Mouse (Mus musculus) MEL (cell line): Measurements from ENCODE around the gene Grk3. TPM values are rescaled to one million over a fixed set of nuclear protein-coding genes. Genes with fewer than 3 reads are reported as not detected.

Source experiments
- DNase-seq: peaks from one replicate; pipeline ENCODE4 v3.0.0; 2011; ENCODE audit warnings: low read depth, low spot score
- H3K27ac ChIP-seq: 2 replicates; pipeline ENCODE4 v1.5.1; 2012; ENCODE audit warnings: low read depth, mild to moderate bottlenecking, control low read depth, low read length, moderate library complexity; ENCODE audit not compliant: control insufficient read depth
- H3K27me3 ChIP-seq, 2 experiments: fragments of 150-350 bp in 1 of 2; sonication (generic) in 1 of 2; 2 replicates each; pipeline ENCODE4 v1.6.1; 2012; ENCODE audit warnings: low read length in 2 of 2, mild to moderate bottlenecking in 2 of 2, improper control_type of control experiment in 1 of 2, moderate library complexity in 1 of 2; ENCODE audit not compliant: insufficient read depth in 2 of 2, control insufficient read depth in 1 of 2
- H3K36me3 ChIP-seq, 2 experiments: 2 replicates each; pipeline ENCODE4 v1.6.1; 2012 to 2014; ENCODE audit warnings: low read length in 2 of 2, improper control_type of control experiment in 1 of 2, inconsistent platforms in 1 of 2, mild to moderate bottlenecking in 1 of 2; ENCODE audit not compliant: insufficient read depth in 2 of 2, control insufficient read depth in 1 of 2
- H3K4me1 ChIP-seq, 2 experiments: fragments of 150-350 bp in 1 of 2; sonication (generic) in 1 of 2; 2 replicates each; pipeline ENCODE4 v1.6.1; 2012; ENCODE audit warnings: low read length in 2 of 2, improper control_type of control experiment in 1 of 2, mild to moderate bottlenecking in 1 of 2; ENCODE audit not compliant: insufficient read depth in 2 of 2, control insufficient read depth in 1 of 2
- H3K4me3 ChIP-seq, 2 experiments: fragments of 150-350 bp in 1 of 2; sonication (generic) in 1 of 2; 2 replicates each; pipeline ENCODE4 v1.5.1; 2012; ENCODE audit warnings: low read depth in 2 of 2, low read length in 2 of 2, mild to moderate bottlenecking in 2 of 2, moderate library complexity in 2 of 2, control low read depth in 1 of 2, improper control_type of control experiment in 1 of 2; ENCODE audit not compliant: control insufficient read depth in 1 of 2, insufficient read depth in 1 of 2
- H3K79me2 ChIP-seq: 2 replicates; pipeline ENCODE4 v1.6.1; 2012; ENCODE audit warnings: mild to moderate bottlenecking, low read length, moderate library complexity; ENCODE audit not compliant: control insufficient read depth, poor library complexity, insufficient read depth
- H3K9ac ChIP-seq: 2 replicates; pipeline ENCODE4 v1.6.1; 2012; ENCODE audit warnings: low read depth, mild to moderate bottlenecking, control low read depth, low read length, moderate library complexity; ENCODE audit not compliant: control insufficient read depth, poor library complexity, severe bottlenecking
- H3K9me3 ChIP-seq: fragments of 150-350 bp; sonication (generic); replicated peaks from 2 replicates; pipeline ENCODE4 v1.6.1; 2012; ENCODE audit warnings: mild to moderate bottlenecking, low read length, improper control_type of control experiment, moderate library complexity; ENCODE audit not compliant: insufficient read depth
- E2F4 ChIP-seq: IDR thresholded peaks from 2 replicates; pipeline ENCODE4 v1.6.1; 2011; ENCODE audit warnings: low read depth, low read length, improper control_type of control experiment, borderline replicate concordance
- EP300 ChIP-seq, 2 experiments: IDR thresholded peaks; 2 replicates each; pipeline ENCODE4 v1.6.1; 2011; ENCODE audit warnings: improper control_type of control experiment in 2 of 2, low read length in 2 of 2, low read depth in 1 of 2, mild to moderate bottlenecking in 1 of 2
- ETS1 ChIP-seq: IDR thresholded peaks from 2 replicates; pipeline ENCODE4 v1.6.1; 2012; ENCODE audit warnings: low read depth, mild to moderate bottlenecking, inconsistent platforms, low read length, improper control_type of control experiment, moderate library complexity
- GABPA ChIP-seq: IDR thresholded peaks from 2 replicates; pipeline ENCODE4 v1.6.1; 2012; ENCODE audit warnings: low read depth, mild to moderate bottlenecking, inconsistent platforms, low read length, improper control_type of control experiment, moderate library complexity
- GATA1 ChIP-seq: IDR thresholded peaks from 2 replicates; pipeline ENCODE4 v1.6.1; 2011; ENCODE audit warnings: low read depth, low read length, improper control_type of control experiment
- MAFK ChIP-seq: IDR thresholded peaks from 2 replicates; pipeline ENCODE4 v1.6.1; 2011; ENCODE audit warnings: low read depth, mild to moderate bottlenecking, low read length, improper control_type of control experiment, borderline replicate concordance
- MAX ChIP-seq: IDR thresholded peaks from 2 replicates; pipeline ENCODE4 v1.6.1; 2011; ENCODE audit warnings: low read length, improper control_type of control experiment
- MAZ ChIP-seq: IDR thresholded peaks from 2 replicates; pipeline ENCODE4 v1.6.1; 2012; ENCODE audit warnings: low read depth, mild to moderate bottlenecking, inconsistent platforms, low read length, improper control_type of control experiment
- NELFE ChIP-seq: IDR thresholded peaks from 2 replicates; pipeline ENCODE4 v1.6.1; 2011; ENCODE audit warnings: low read depth, low read length, improper control_type of control experiment
- NRF1 ChIP-seq: IDR thresholded peaks from 2 replicates; pipeline ENCODE4 v1.6.1; 2014; ENCODE audit warnings: low read depth, mild to moderate bottlenecking, inconsistent platforms, low read length, improper control_type of control experiment, moderate library complexity; ENCODE audit not compliant: poor library complexity, insufficient read depth, severe bottlenecking
- POLR2A ChIP-seq, 2 experiments: IDR thresholded peaks; 2 replicates each; pipeline ENCODE4 v1.6.1; 2011 to 2012; ENCODE audit warnings: low read length in 2 of 2, mild to moderate bottlenecking in 2 of 2, control low read depth in 1 of 2, improper control_type of control experiment in 1 of 2, low read depth in 1 of 2, moderate library complexity in 1 of 2; ENCODE audit not compliant: control insufficient read depth in 1 of 2, insufficient read depth in 1 of 2, poor library complexity in 1 of 2
- POLR2AphosphoS2 ChIP-seq: IDR thresholded peaks from 2 replicates; pipeline ENCODE4 v1.6.1; 2011; ENCODE audit warnings: low read length, improper control_type of control experiment
- POLR2AphosphoS5 ChIP-seq: IDR thresholded peaks from 2 replicates; pipeline ENCODE4 v1.6.1; 2012; ENCODE audit warnings: low read depth, borderline replicate concordance, mild to moderate bottlenecking, inconsistent platforms, low read length, moderate library complexity, mixed read lengths
- SMC3 ChIP-seq: IDR thresholded peaks from 2 replicates; pipeline ENCODE4 v1.6.1; 2011; ENCODE audit warnings: low read depth, low read length, improper control_type of control experiment
- TCF12 ChIP-seq: IDR thresholded peaks from 2 replicates; pipeline ENCODE4 v1.6.1; 2014; ENCODE audit warnings: low read depth, mild to moderate bottlenecking, inconsistent platforms, low read length, improper control_type of control experiment, moderate library complexity
- ZC3H11A ChIP-seq: IDR thresholded peaks from 2 replicates; pipeline ENCODE4 v1.6.1; 2012; ENCODE audit warnings: low read depth, mild to moderate bottlenecking, inconsistent platforms, low read length, improper control_type of control experiment
- ZKSCAN1 ChIP-seq: IDR thresholded peaks from 2 replicates; pipeline ENCODE4 v1.6.1; 2012; ENCODE audit warnings: low read depth, mild to moderate bottlenecking, inconsistent platforms, low read length, improper control_type of control experiment, moderate library complexity
- polyA plus RNA-seq, 2 experiments: library from polyadenylated mRNA; stranded (reverse) in 1 of 2; unstranded in 1 of 2; fragments of >175 nt in 1 of 2; fragments of >200 nt in 1 of 2; gene quantifications; 2 replicates each; pipeline versions ENCODE4 v1.2.1 to v1.2.4; 2012; ENCODE audit warnings: low replicate concordance in 2 of 2, low read depth in 1 of 2; ENCODE audit not compliant: insufficient read length in 2 of 2, insufficient read depth in 1 of 2, missing spikeins in 1 of 2
- total RNA-seq: library from RNA; depleted of rRNA; stranded (reverse); fragments of 300-350 nt; gene quantifications from 2 replicates; pipeline ENCODE4 v1.2.3, GENCODE M21; 2012

The Grk3 gene
- total and polyA plus RNA-seq, 3 experiments: not detected

DNA sequence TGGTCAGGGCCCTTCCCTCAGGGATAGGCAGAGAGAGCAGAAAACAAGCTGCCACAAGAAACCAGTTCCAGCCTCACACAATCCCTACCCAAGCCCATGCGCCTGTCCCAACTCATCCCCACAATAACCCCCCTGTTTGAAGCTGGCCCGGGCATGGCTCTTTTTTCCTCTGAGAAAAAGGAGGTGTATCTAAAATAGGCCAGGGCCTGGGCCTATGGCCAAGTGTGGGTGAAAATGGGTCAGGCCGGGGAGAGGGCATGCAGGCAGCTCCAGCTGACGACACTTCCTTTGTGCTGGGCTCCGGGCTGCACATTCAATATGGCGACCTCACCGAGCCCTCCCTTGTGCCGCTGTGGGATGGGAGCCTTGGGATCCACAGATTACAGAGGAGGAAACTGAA, 27.9 kb upstream of the Grk3 start:
- Histone ChIP-seq H3K4me1 (no peaks in the 10 kb centered on the region), H3K9ac (no peak overlapping the region), H3K79me2 (no peaks in the 10 kb centered on the region), H3K36me3 (no peaks in the 10 kb centered on the region), H3K4me3 (no peak overlapping the region), H3K9me3 (no peaks in the 10 kb centered on the region; the same call in 1 of the 2 replicates), H3K27me3 (no peaks in the 10 kb centered on the region), H3K27ac (no peak overlapping the region)
- no peak for DNase-seq
- no peak for TF ChIP-seq ETS1
- TF ChIP-seq EP300 (IDR thresholded peaks at IDR 0.05; ENCODE audit: low read depth in 1 of 2, low read length in 2 of 2): no peak
- TF ChIP-seq TCF12: no peak
- TF ChIP-seq GABPA: no peak
- no peak for TF ChIP-seq ZKSCAN1
- TF ChIP-seq NRF1: no peak
- no peak for TF ChIP-seq GATA1
- TF ChIP-seq NELFE: no peak
- TF ChIP-seq POLR2AphosphoS5: no peak
- no peak for TF ChIP-seq SMC3
- TF ChIP-seq MAFK: no peak
- TF ChIP-seq POLR2AphosphoS2: no peak
- no peak for TF ChIP-seq MAZ
- TF ChIP-seq, all 39 proteins: peak for 0

DNA sequence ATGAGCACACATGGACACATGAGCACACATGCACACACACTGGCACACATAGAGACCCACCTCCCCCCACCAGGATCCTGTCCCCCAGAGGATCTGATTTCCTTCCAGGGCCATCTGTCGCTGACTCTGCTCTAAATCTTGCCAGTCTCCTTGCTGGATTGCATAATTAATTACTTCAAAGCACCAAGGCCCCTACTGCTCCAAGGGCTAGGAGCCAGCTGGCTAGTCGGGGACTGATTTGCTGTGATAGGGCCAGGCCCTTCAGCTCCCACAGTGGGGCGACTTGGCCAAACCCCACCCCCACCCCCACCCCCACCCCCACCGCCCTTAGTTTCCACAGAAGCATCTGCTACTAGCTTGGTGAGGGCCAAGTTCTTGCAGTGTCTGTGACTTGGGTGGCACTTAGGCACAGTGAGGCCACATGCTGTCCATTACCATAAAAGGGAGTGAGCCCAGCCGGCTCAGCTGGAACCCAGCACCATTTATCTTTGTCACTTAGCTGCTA, 26.0 kb upstream of the Grk3 start:
- Histone ChIP-seq H3K9me3 (no peaks in the 10 kb centered on the region; the same call in 1 of the 2 replicates), H3K9ac (no peak overlapping the region), H3K4me1 (no peaks in the 10 kb centered on the region), H3K4me3 (no peak overlapping the region), H3K27me3 (no peaks in the 10 kb centered on the region), H3K27ac (no peak overlapping the region), H3K36me3 (no peaks in the 10 kb centered on the region), H3K79me2 (no peaks in the 10 kb centered on the region)
- no peak for DNase-seq
- TF ChIP-seq ZC3H11A (no peak), MAX (no peak), NELFE (no peak), POLR2AphosphoS5 (no peak), E2F4 (no peak), POLR2A (IDR thresholded peaks at IDR 0.05; ENCODE audit: control insufficient read depth in 1 of 2, insufficient read depth in 1 of 2, low read depth in 1 of 2, low read length in 2 of 2, poor library complexity in 1 of 2) (no peak)
- TF ChIP-seq, all 39 proteins: peak for 0
